Mouse (Mus musculus) spleen, adult 2 months (tissue): Measurements from ENCODE around the gene Plppr2.

ENCODE experiments used
- CTCF ChIP-seq: fragments of 200-500 bp; IDR thresholded peaks from 2 replicates; pipeline ENCODE4 v1.5.1; 2011; ENCODE audit warnings: mild to moderate bottlenecking, inconsistent platforms; ENCODE audit not compliant: insufficient read depth, insufficient read length, insufficient replicate concordance; ENCODE audit errors: extremely low read depth
- POLR2A ChIP-seq: fragments of 200-500 bp; IDR thresholded peaks from 2 replicates; pipeline ENCODE4 v1.6.1; 2011; ENCODE audit warnings: low read depth, low read length, inconsistent platforms

GRCm38 (mm10) chr9:21925506-21925905 is 11.3 kb upstream of the Plppr2 start:
- TF ChIP-seq CTCF (no peak), POLR2A (no peak)
